Mouse (Mus musculus) myocyte (in vitro differentiated cells): Measurements from ENCODE around the gene Atp6v0d1. TPM values are rescaled to one million over a fixed set of nuclear protein-coding genes. Genes with fewer than 3 reads are reported as not detected.

Experiments
- H3K27me3 ChIP-seq: one replicate; pipeline ENCODE4 v1.6.1; 2011; ENCODE audit not compliant: control insufficient read depth, insufficient read depth, insufficient read length
- H3K36me3 ChIP-seq: one replicate; pipeline ENCODE4 v1.6.1; 2011; ENCODE audit not compliant: control insufficient read depth, insufficient read depth
- H3K4me2 ChIP-seq: one replicate; pipeline ENCODE4 v1.6.1; 2011; ENCODE audit warnings: low read depth, control low read depth
- H3K4me3 ChIP-seq: one replicate; pipeline ENCODE4 v1.5.1; 2011; ENCODE audit warnings: mild to moderate bottlenecking, control low read depth, moderate library complexity
- H3K79me2 ChIP-seq: one replicate; pipeline ENCODE4 v1.6.1; 2011; ENCODE audit not compliant: control insufficient read depth, insufficient read depth
- H3ac ChIP-seq: one replicate; pipeline ENCODE4 v1.6.1; 2011; ENCODE audit not compliant: control insufficient read depth, insufficient read length
- CEBPB ChIP-seq: IDR thresholded peaks from 2 replicates; pipeline ENCODE4 v1.6.1; 2011; ENCODE audit warnings: mild to moderate bottlenecking, moderate library complexity; ENCODE audit not compliant: poor library complexity, insufficient read depth, severe bottlenecking
- E2F4 ChIP-seq: IDR thresholded peaks from one replicate; pipeline ENCODE4 v1.6.1; 2011; ENCODE audit warnings: mild to moderate bottlenecking, control low read depth, moderate library complexity; ENCODE audit not compliant: insufficient read depth
- MAX ChIP-seq: IDR thresholded peaks from one replicate; pipeline ENCODE4 v1.6.1; 2011; ENCODE audit warnings: low read depth, mild to moderate bottlenecking, control low read depth
- MYOD1 ChIP-seq, 3 experiments: IDR thresholded peaks; one replicate each; pipeline ENCODE4 v1.6.1; 2011; ENCODE audit warnings: control low read depth in 2 of 3, low read depth in 2 of 3, mild to moderate bottlenecking in 2 of 3, moderate library complexity in 1 of 3; ENCODE audit not compliant: insufficient read length in 2 of 3, control insufficient read depth in 1 of 3
- MYOG ChIP-seq, 3 experiments: IDR thresholded peaks; one replicate each; pipeline ENCODE4 v1.6.1; 2011; ENCODE audit warnings: control low read depth in 2 of 3, low read depth in 2 of 3, mild to moderate bottlenecking in 2 of 3; ENCODE audit not compliant: insufficient read length in 2 of 3, control insufficient read depth in 1 of 3, insufficient read depth in 1 of 3
- POLR2A ChIP-seq: IDR thresholded peaks from one replicate; pipeline ENCODE4 v1.6.1; 2011; ENCODE audit warnings: low read depth, mild to moderate bottlenecking, control low read depth, moderate library complexity; ENCODE audit not compliant: insufficient read length
- POLR2AphosphoS2 ChIP-seq: IDR thresholded peaks from one replicate; pipeline ENCODE4 v1.6.1; 2011; ENCODE audit warnings: low read depth, control low read depth; ENCODE audit not compliant: insufficient read length
- REST ChIP-seq: IDR thresholded peaks from one replicate; pipeline ENCODE4 v1.6.1; 2011; ENCODE audit warnings: mild to moderate bottlenecking, control low read depth, moderate library complexity; ENCODE audit not compliant: insufficient read depth, insufficient read length
- SRF ChIP-seq: IDR thresholded peaks from one replicate; pipeline ENCODE4 v1.6.1; 2011; ENCODE audit warnings: low read depth; ENCODE audit not compliant: control insufficient read depth, insufficient read length
- TCF12 ChIP-seq: IDR thresholded peaks from one replicate; pipeline ENCODE4 v1.6.1; 2011; ENCODE audit warnings: mild to moderate bottlenecking, control low read depth; ENCODE audit not compliant: poor library complexity, insufficient read depth, severe bottlenecking
- TCF3 ChIP-seq: IDR thresholded peaks from one replicate; pipeline ENCODE4 v1.6.1; 2011; ENCODE audit warnings: low read depth, control low read depth; ENCODE audit not compliant: insufficient read length
- USF1 ChIP-seq: IDR thresholded peaks from one replicate; pipeline ENCODE4 v1.6.1; 2011; ENCODE audit warnings: low read depth, mild to moderate bottlenecking, control low read depth, moderate library complexity
- polyA plus RNA-seq: library from polyadenylated mRNA; unstranded; fragments of >200 nt; fragmentation: generic; extraction: Trizol; gene quantifications from one replicate; pipeline ENCODE4 v1.2.1, GENCODE M21; 2012; ENCODE audit warnings: missing spikeins

Gene Atp6v0d1
- polyA plus RNA-seq, 1 experiment, result 126 TPM

DNA sequence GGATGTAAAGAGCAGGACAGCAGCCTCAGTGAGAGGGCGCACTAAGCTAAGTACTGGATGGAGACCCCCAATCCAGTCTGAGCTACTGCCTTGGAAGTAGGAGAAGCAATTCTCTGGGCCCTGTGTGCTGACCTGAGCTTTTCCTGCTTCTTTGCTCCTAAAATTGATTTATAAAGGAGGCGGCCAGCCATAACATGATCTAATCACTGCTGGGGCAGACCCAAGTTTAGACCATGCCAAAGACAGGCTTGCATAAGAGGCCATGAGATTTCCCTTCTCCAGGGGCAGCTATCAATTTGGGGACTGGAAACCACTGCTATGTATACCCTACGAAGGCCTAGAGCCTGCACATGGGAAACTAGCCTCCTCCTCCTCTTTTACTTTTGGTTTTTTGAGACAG is 36.6 kb downstream of the Atp6v0d1 start:
- H3K36me3 ChIP-seq, result peaks cover 14% of the 10 kb centered on the region
- H3K4me3 ChIP-seq, result no peak overlapping the region
- no peaks in the 10 kb centered on the region for H3K79me2 ChIP-seq
- no peak for TF ChIP-seq TCF3
- TF ChIP-seq TCF12, result no peak
- H3K27me3 ChIP-seq, result no peaks in the 10 kb centered on the region
- no peak overlapping the region for H3ac ChIP-seq
- no peak overlapping the region for H3K4me2 ChIP-seq

DNA sequence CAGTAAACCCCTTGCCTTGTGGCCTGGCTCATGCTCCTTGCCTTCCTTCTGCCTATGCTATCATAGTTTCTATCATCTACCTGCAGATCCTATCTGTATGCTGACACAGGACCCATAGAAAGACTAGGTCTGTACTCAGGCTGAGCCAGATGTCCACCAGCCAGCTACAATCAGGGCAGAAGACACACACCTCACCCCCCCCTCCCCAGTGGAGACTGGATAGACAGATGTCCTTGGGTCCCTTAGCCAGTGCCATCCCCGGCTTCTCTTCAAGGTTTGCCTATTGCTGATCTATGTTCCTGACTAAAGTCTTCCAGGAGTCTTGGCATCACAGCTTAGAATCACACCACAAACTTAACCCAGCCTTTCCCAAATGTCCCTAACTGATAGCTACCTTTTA is 37.6 kb downstream of the Atp6v0d1 start:
- TF ChIP-seq SRF (no peak), TCF12 (no peak), MYOG (IDR thresholded peaks at IDR 0.05; ENCODE audit: control insufficient read depth in 1 of 3, insufficient read depth in 1 of 3, insufficient read length in 2 of 3, low read depth in 2 of 3) (no peak), REST (no peak), E2F4 (no peak), POLR2A (no peak), TCF3 (no peak), MAX (no peak), USF1 (no peak), CEBPB (no peak)
- H3K36me3 ChIP-seq, result peaks cover 14% of the 10 kb centered on the region
- H3K4me3 ChIP-seq, result no peak overlapping the region
- H3K27me3 ChIP-seq, result no peaks in the 10 kb centered on the region
- H3ac ChIP-seq, result no peak overlapping the region
- H3K79me2 ChIP-seq, result no peaks in the 10 kb centered on the region
- H3K4me2 ChIP-seq, result no peak overlapping the region

- TF ChIP-seq POLR2AphosphoS2 (no peak), E2F4 (no peak), MYOG (IDR thresholded peaks at IDR 0.05; ENCODE audit: control insufficient read depth in 1 of 3, insufficient read depth in 1 of 3, insufficient read length in 2 of 3, low read depth in 2 of 3) (peak in 1 of 3 experiments; percentile 55), MYOD1 (IDR thresholded peaks at IDR 0.05; ENCODE audit: control insufficient read depth in 1 of 3, insufficient read length in 2 of 3, low read depth in 2 of 3) (peak in 1 of 3 experiments; percentile 37)
- Histone ChIP-seq H3ac (no peak overlapping the region), H3K4me3 (no peak overlapping the region), H3K79me2 (no peaks in the 10 kb centered on the region), H3K4me2 (no peak overlapping the region), H3K27me3 (no peaks in the 10 kb centered on the region), H3K36me3 (peaks cover 18% of the 10 kb centered on the region)
Measured at GRCm38 (mm10) chr8:105527110-105527509, 38.7 kb downstream of the Atp6v0d1 start.

GRCm38 (mm10) chr8:105522890-105523289 is 43.0 kb downstream of the Atp6v0d1 start:
- Histone ChIP-seq H3K4me3 (no peak overlapping the region), H3K4me2 (no peak overlapping the region), H3K36me3 (peaks cover 18% of the 10 kb centered on the region), H3ac (no peak overlapping the region), H3K27me3 (no peaks in the 10 kb centered on the region), H3K79me2 (no peaks in the 10 kb centered on the region)
- TF ChIP-seq CEBPB (no peak), USF1 (no peak), MYOG (IDR thresholded peaks at IDR 0.05; ENCODE audit: control insufficient read depth in 1 of 3, insufficient read depth in 1 of 3, insufficient read length in 2 of 3, low read depth in 2 of 3) (no peak), TCF12 (no peak), REST (no peak), POLR2AphosphoS2 (no peak), MYOD1 (IDR thresholded peaks at IDR 0.05; ENCODE audit: control insufficient read depth in 1 of 3, insufficient read length in 2 of 3, low read depth in 2 of 3) (no peak), MAX (no peak), SRF (no peak), POLR2A (no peak)

DNA sequence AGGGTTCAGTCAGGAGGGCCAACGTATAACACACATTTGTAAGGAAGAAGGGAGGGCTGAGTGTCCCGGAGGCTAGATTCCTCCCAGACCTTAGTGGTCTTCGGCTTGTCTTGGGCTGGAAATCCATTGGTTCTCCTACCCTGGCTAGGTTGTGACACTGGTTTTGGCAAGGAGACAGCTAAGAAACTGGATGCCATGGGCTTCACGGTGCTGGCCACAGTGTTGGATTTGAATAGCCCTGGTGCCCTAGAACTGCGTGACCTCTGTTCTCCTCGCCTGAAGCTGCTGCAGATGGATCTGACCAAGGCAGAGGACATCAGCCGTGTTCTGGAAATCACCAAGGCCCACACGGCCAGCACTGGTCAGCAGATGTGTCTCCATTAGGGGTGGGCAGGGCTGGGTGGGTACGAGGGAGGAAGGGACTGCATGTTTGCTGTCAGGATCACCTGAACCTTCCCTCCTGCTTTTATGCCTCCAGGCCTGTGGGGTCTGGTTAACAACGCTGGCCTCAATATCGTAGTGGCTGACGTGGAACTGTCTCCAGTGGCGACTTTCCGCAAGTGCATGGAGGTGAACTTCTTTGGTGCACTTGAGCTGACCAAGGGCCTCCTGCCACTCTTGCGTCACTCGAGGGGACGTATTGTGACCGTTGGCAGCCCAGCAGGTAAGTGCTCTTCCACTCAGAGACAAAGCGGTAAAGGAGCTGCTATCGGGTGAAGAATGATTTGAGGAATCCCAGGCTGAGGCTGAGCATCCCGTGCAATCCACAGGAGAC is 43.7 kb downstream of the Atp6v0d1 start:
- H3K36me3 ChIP-seq, result peaks cover 11% of the 10 kb centered on the region
- no peaks in the 10 kb centered on the region for H3K79me2 ChIP-seq
- H3K4me2 ChIP-seq, result no peak overlapping the region
- no peak overlapping the region for H3ac ChIP-seq
- H3K4me3 ChIP-seq, result no peak overlapping the region
- no peak for TF ChIP-seq SRF
- TF ChIP-seq TCF12, result no peak
- TF ChIP-seq CEBPB, result no peak
- TF ChIP-seq MYOG (IDR thresholded peaks at IDR 0.05; ENCODE audit: control insufficient read depth in 1 of 3, insufficient read depth in 1 of 3, insufficient read length in 2 of 3, low read depth in 2 of 3), result no peak
- no peak for TF ChIP-seq POLR2A
- TF ChIP-seq REST, result no peak
- TF ChIP-seq TCF3, result no peak
- TF ChIP-seq USF1, result no peak
- H3K27me3 ChIP-seq, result no peaks in the 10 kb centered on the region
